Mouse (Mus musculus): Measurements from ENCODE around the gene 0610040J01Rik. TPM values are rescaled to one million over a fixed set of nuclear protein-coding genes. Genes with fewer than 3 reads are reported as not detected.

0610040J01Rik gene
- total and polyA plus RNA-seq, 3 experiments = not detected

- no peak for TF ChIP-seq BHLHE40 (IDR thresholded peaks at IDR 0.05; ENCODE audit: borderline replicate concordance, low read depth, low read length)
- no peak for TF ChIP-seq SIN3A (IDR thresholded peaks at IDR 0.05; ENCODE audit: low read length)
- no peak for TF ChIP-seq KAT2A (conservative IDR thresholded peaks at IDR 0.05; ENCODE audit: low read depth, low read length)
- TF ChIP-seq GABPA (IDR thresholded peaks at IDR 0.05; ENCODE audit: low read depth, low read length) = no peak
- no peaks in the 10 kb centered on the region for H3K4me1 ChIP-seq (ENCODE audit: control insufficient read depth in 1 of 2, insufficient read depth in 2 of 2, low read length in 2 of 2)
- H3K9ac ChIP-seq (ENCODE audit: control insufficient read depth, low read depth, low read length, poor library complexity, severe bottlenecking) = no peak overlapping the region
- H3K79me2 ChIP-seq (ENCODE audit: control insufficient read depth, insufficient read depth, low read length, poor library complexity) = no peaks in the 10 kb centered on the region
- H3K27me3 ChIP-seq (ENCODE audit: control insufficient read depth in 1 of 2, insufficient read depth in 2 of 2, low read length in 2 of 2) = no peaks in the 10 kb centered on the region
- no peak for DNase-seq (ENCODE audit: low read depth, low spot score)
- H3K4me3 ChIP-seq (ENCODE audit: control insufficient read depth in 1 of 2, insufficient read depth in 1 of 2, low read depth in 2 of 2, low read length in 2 of 2) = no peak overlapping the region
- no peaks in the 10 kb centered on the region for H3K36me3 ChIP-seq (ENCODE audit: control insufficient read depth in 1 of 2, insufficient read depth in 2 of 2, low read length in 2 of 2)
- no peaks in the 10 kb centered on the region for H3K9me3 ChIP-seq (replicated peaks; ENCODE audit: insufficient read depth, low read length)
- no peak overlapping the region for H3K27ac ChIP-seq (ENCODE audit: control insufficient read depth, low read depth, low read length)
Observed at GRCm38 (mm10) chr5:63816643-63817042, 4.5 kb downstream of the 0610040J01Rik start.

- Histone ChIP-seq H3K9ac (ENCODE audit: control insufficient read depth, low read depth, low read length, poor library complexity, severe bottlenecking) (no peak overlapping the region), H3K4me1 (ENCODE audit: control insufficient read depth in 1 of 2, insufficient read depth in 2 of 2, low read length in 2 of 2) (no peaks in the 10 kb centered on the region), H3K79me2 (ENCODE audit: control insufficient read depth, insufficient read depth, low read length, poor library complexity) (no peaks in the 10 kb centered on the region), H3K4me3 (ENCODE audit: control insufficient read depth in 1 of 2, insufficient read depth in 1 of 2, low read depth in 2 of 2, low read length in 2 of 2) (no peak overlapping the region), H3K36me3 (ENCODE audit: control insufficient read depth in 1 of 2, insufficient read depth in 2 of 2, low read length in 2 of 2) (no peaks in the 10 kb centered on the region), H3K27ac (ENCODE audit: control insufficient read depth, low read depth, low read length) (no peak overlapping the region), H3K27me3 (ENCODE audit: control insufficient read depth in 1 of 2, insufficient read depth in 2 of 2, low read length in 2 of 2) (no peaks in the 10 kb centered on the region), H3K9me3 (replicated peaks; ENCODE audit: insufficient read depth, low read length) (no peaks in the 10 kb centered on the region)
- TF ChIP-seq GABPA (IDR thresholded peaks at IDR 0.05; ENCODE audit: low read depth, low read length) = no peak
- no peak for TF ChIP-seq MXI1 (IDR thresholded peaks at IDR 0.05; ENCODE audit: low read depth, low read length)
- no peak for TF ChIP-seq ELF1 (IDR thresholded peaks at IDR 0.05; ENCODE audit: low read depth, low read length)
- TF ChIP-seq USF2 (IDR thresholded peaks at IDR 0.05; ENCODE audit: borderline replicate concordance in 1 of 2, insufficient read depth in 1 of 2, low read depth in 1 of 2, low read length in 2 of 2) = no peak
- no peak for TF ChIP-seq MAFK (IDR thresholded peaks at IDR 0.05; ENCODE audit: borderline replicate concordance, low read depth, low read length)
- no peak for TF ChIP-seq E2F4 (IDR thresholded peaks at IDR 0.05; ENCODE audit: borderline replicate concordance, low read depth, low read length)
- TF ChIP-seq NRF1 (IDR thresholded peaks at IDR 0.05; ENCODE audit: insufficient read depth, low read depth, low read length, poor library complexity, severe bottlenecking) = no peak
- no peak for TF ChIP-seq CHD1 (IDR thresholded peaks at IDR 0.05; ENCODE audit: low read depth, low read length)
- no peak for TF ChIP-seq CHD2 (IDR thresholded peaks at IDR 0.05; ENCODE audit: low read length)
- TF ChIP-seq ZMIZ1 (IDR thresholded peaks at IDR 0.05; ENCODE audit: low read depth, low read length) = no peak
- TF ChIP-seq UBTF (IDR thresholded peaks at IDR 0.05; ENCODE audit: borderline replicate concordance, insufficient read depth, low read depth, low read length) = no peak
- no peak for TF ChIP-seq GATA1 (IDR thresholded peaks at IDR 0.05; ENCODE audit: low read depth, low read length)
- TF ChIP-seq RAD21 (IDR thresholded peaks at IDR 0.05; ENCODE audit: low read depth, low read length) = no peak
- no peak for TF ChIP-seq JUND (IDR thresholded peaks at IDR 0.05; ENCODE audit: low read depth, low read length)
- TF ChIP-seq ZC3H11A (IDR thresholded peaks at IDR 0.05; ENCODE audit: low read depth, low read length) = no peak
- no peak for TF ChIP-seq TCF12 (IDR thresholded peaks at IDR 0.05; ENCODE audit: low read depth, low read length)
- no peak for TF ChIP-seq MYC (IDR thresholded peaks at IDR 0.05; ENCODE audit: low read depth, low read length)
- TF ChIP-seq ETS1 (IDR thresholded peaks at IDR 0.05; ENCODE audit: low read depth, low read length) = no peak
- no peak for TF ChIP-seq EP300 (IDR thresholded peaks at IDR 0.05; ENCODE audit: low read depth in 1 of 2, low read length in 2 of 2)
- no peak for DNase-seq (ENCODE audit: low read depth, low spot score)
Observed at GRCm38 (mm10) chr5:63817270-63817669, 5.1 kb downstream of the 0610040J01Rik start.

All from MEL (cell line).